Mouse (Mus musculus): ENCODE measurements at regions not wholly inside any gene's neighbourhood (a gene's known extent, or its start where the extent isn't known, plus 50 kb on each side); places are given as distances from the start of the nearest gene placed in this dataset.

DNA sequence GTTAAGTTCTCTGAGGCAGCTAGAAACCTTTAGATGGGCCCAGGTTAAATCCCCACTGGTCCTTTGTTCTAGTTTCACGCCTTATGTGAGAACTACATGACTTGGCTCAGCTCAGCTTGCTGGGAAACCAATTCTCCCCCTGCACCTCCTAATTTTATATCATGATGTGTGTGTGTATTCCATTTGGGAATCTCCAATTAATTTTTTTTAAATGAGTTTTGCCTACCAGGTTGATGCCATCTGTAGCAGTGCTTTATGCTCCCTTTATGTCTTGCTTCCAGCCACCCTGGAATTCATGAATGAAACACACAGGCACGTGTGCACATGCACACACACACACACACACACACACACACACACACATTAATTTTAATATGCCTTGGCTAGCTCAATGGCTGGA, 180.0 kb upstream of the Gli3 start:
- H3K4me3 ChIP-seq: no peak overlapping the region
- WGBS: 38% methylated on average over 2 of the region's 2 CpGs
- no peak overlapping the region for H3K27ac ChIP-seq
- H3K27me3 ChIP-seq (ENCODE audit: insufficient read depth, poor library complexity, severe bottlenecking): no peaks in the 10 kb centered on the region
- H3K9me3 ChIP-seq: peaks cover 11% of the 10 kb centered on the region; the same call in 1 of the 2 replicates
- DNase-seq (ENCODE audit: low spot score): peak; percentile 4
- H3K36me3 ChIP-seq: no peaks in the 10 kb centered on the region
- H3K4me1 ChIP-seq (replicated peaks): no peaks in the 10 kb centered on the region

DNA sequence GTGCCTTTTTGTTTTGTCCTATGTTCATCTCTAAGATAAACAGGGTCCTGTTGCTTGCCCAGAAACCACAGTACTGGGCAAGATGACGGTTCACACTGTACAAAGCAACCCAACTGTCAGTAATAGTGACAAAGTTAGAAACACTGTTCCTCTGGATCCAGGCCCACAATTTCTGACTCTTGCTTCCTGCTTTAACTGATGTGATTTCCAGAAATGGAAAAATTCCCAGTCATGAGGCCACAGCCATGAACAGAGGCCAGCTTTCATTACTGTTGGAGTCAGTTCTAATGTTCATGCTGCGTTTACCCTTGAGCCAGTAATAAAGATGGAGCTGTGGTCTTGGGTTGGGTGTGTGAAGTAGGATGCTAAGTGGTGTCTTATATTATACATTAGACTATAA, 164.6 kb upstream of the Gli3 start:
- 92% methylated on average over 2 of the region's 2 CpGs for WGBS
- H3K4me1 ChIP-seq (replicated peaks): no peaks in the 10 kb centered on the region
- no peaks in the 10 kb centered on the region for H3K9me3 ChIP-seq
- H3K27ac ChIP-seq: no peak overlapping the region
- no peak for DNase-seq (ENCODE audit: low spot score)
- no peaks in the 10 kb centered on the region for H3K27me3 ChIP-seq (ENCODE audit: insufficient read depth, poor library complexity, severe bottlenecking)
- no peak overlapping the region for H3K4me3 ChIP-seq
- H3K36me3 ChIP-seq: no peaks in the 10 kb centered on the region

DNA sequence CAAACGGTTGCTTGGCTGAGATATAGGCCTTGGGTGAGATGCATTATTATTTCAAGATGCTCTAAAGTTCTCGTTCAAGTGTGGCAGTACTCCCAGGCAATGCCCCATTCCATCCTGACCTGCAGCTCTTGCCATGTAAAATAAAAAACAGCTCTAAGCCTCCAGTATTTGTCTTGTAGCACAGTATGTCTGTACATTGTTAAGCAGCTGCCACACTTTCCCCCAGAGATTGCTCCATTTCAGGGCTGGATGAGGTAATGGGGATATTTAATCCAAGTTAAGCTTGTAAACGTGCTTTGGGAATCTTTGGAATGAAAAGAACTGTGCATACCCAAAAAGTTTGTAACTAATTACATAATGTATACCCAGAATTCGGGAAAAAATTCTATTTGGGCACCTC, 137.6 kb upstream of the Gli3 start:
- DNase-seq (ENCODE audit: low spot score): no peak

DNA sequence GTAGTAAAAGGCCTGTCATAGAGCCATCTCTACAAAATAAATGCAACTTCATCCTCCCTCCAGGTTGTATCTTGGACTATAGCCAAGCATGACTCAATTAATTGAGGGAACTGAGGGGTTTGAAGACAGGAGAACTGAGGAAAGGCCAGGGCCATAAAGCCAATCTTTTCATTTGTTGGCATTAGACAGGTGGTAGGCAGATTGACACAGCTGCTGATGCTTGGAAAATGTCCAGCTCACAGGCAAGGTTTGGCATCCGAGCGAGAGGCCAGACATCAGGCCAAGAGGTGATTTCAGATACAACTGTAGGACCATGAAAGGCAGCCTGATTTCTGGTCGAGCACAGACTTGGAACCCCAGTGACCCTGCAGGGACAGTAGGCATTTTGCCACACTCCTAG, 136.9 kb upstream of the Gli3 start:
- no peak for DNase-seq (ENCODE audit: low spot score)
- WGBS: 81% methylated on average over 3 of the region's 3 CpGs
- Histone ChIP-seq H3K36me3 (no peaks in the 10 kb centered on the region), H3K27ac (no peak overlapping the region), H3K4me1 (replicated peaks) (no peaks in the 10 kb centered on the region), H3K27me3 (ENCODE audit: insufficient read depth, poor library complexity, severe bottlenecking) (no peaks in the 10 kb centered on the region), H3K4me3 (no peak overlapping the region), H3K9me3 (no peaks in the 10 kb centered on the region)

More for the DNA sequence above, 137.6 kb upstream of the Gli3 start:
- WGBS: 74% methylated on average over 4 of the region's 4 CpGs
- no peak overlapping the region for H3K4me3 ChIP-seq
- H3K4me1 ChIP-seq (replicated peaks): no peaks in the 10 kb centered on the region
- H3K27ac ChIP-seq: no peak overlapping the region
- no peaks in the 10 kb centered on the region for H3K36me3 ChIP-seq
- no peaks in the 10 kb centered on the region for H3K9me3 ChIP-seq
- H3K27me3 ChIP-seq (ENCODE audit: insufficient read depth, poor library complexity, severe bottlenecking): no peaks in the 10 kb centered on the region

DNA sequence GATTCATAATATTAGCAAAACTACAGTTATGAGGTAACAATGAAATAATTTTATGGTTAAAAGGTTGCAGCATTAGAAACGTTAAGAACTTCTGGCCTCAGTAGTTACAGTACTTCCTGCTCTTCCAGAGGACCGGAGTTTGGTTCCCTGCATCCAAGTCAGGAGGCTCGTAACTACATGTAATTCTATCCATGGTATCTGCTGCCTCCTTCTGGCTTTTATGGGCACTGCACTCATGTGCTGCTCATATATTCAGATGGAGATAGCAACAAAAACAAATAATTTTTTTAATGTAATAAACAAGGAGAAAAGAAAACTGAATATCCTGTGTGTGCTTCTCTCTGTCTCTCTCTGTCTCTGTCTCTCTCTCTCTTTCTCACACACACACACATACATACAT, 133.5 kb upstream of the Gli3 start:
- Histone ChIP-seq H3K4me3 (no peak overlapping the region), H3K27me3 (ENCODE audit: insufficient read depth, poor library complexity, severe bottlenecking) (no peaks in the 10 kb centered on the region), H3K9me3 (no peaks in the 10 kb centered on the region), H3K4me1 (replicated peaks) (no peaks in the 10 kb centered on the region), H3K27ac (no peak overlapping the region), H3K36me3 (no peaks in the 10 kb centered on the region)
- WGBS: 82% methylated on average over 3 of the region's 3 CpGs
- no peak for DNase-seq (ENCODE audit: low spot score)

DNA sequence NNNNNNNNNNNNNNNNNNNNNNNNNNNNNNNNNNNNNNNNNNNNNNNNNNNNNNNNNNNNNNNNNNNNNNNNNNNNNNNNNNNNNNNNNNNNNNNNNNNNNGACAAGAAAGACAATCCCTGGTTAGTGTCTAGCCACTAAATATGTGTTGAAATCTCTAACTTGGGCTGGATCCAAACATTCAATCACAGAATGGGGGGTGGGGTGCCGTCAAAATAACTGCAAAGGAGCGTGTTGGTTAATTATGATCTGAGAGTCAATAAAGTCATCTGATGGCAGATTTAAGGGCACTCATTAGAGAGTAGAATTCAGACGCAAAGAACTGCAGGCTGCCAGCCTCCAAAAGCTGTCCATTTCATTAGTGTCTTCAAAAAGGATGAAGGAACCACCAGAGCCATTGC, 119.6 kb upstream of the Gli3 start:
- Histone ChIP-seq H3K4me1 (replicated peaks) (0 out of 2 replicates have a peak, but pooled peaks cover 4% of the 10 kb centered on the region), H3K4me3 (no peak overlapping the region), H3K27ac (no peak overlapping the region), H3K36me3 (no peaks in the 10 kb centered on the region), H3K27me3 (ENCODE audit: insufficient read depth, poor library complexity, severe bottlenecking) (no peaks in the 10 kb centered on the region), H3K9me3 (no peaks in the 10 kb centered on the region)
- 83% methylated on average over 3 of the region's 3 CpGs for WGBS
- DNase-seq (ENCODE audit: low spot score): no peak

DNA sequence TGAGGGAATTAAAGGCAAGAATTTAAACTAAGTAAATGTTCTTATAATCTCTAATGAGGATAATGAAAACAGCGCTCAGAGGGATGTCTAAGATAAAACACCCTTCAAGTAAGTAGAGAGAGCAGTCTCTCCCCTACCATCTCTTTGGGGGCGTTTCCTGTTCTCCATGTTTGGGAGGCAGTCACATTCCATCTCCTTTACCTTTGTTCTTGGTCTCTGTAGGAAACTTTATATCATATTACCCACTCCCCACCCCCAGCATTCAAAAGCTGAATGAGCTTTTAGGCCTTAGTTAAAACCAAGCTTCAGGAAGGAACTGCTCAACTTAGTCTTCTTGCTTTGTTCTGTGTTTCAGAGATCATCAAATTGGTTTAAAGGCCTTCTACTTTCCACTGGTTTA, 116.2 kb upstream of the Gli3 start:
- Histone ChIP-seq H3K27me3 (ENCODE audit: insufficient read depth, poor library complexity, severe bottlenecking) (no peaks in the 10 kb centered on the region), H3K27ac (no peak overlapping the region), H3K9me3 (no peaks in the 10 kb centered on the region), H3K36me3 (no peaks in the 10 kb centered on the region), H3K4me1 (replicated peaks) (0 out of 2 replicates have a peak, but pooled peaks cover 4% of the 10 kb centered on the region), H3K4me3 (no peak overlapping the region)
- 26% methylated on average over 2 of the region's 2 CpGs for WGBS
- no peak for DNase-seq (ENCODE audit: low spot score)

DNA sequence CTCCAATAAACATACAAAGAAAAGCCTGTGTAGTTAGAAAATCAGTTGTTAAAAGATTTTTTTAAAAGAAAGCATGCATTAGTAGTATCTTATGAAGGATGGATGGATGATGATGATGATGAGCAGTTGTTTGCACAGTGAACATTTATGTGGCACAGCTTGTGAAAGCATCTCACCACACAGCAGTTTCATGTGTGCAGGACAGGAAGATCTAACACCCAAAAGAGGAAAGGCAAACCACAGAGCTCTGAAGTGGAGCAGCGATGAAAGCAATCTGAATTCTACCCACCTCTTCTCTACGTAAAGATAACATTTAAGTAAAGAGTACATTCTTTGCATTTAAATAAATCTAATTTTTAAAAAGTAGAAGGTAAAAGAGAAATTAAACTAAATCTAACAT, 96.6 kb upstream of the Gli3 start:
- Histone ChIP-seq H3K9me3 (no peaks in the 10 kb centered on the region), H3K27ac (no peak overlapping the region), H3K27me3 (ENCODE audit: insufficient read depth, poor library complexity, severe bottlenecking) (no peaks in the 10 kb centered on the region), H3K4me1 (replicated peaks) (no peaks in the 10 kb centered on the region), H3K36me3 (no peaks in the 10 kb centered on the region), H3K4me3 (no peak overlapping the region)
- DNase-seq (ENCODE audit: low spot score): no peak
- WGBS: 93% methylated on average over 2 of the region's 2 CpGs

DNA sequence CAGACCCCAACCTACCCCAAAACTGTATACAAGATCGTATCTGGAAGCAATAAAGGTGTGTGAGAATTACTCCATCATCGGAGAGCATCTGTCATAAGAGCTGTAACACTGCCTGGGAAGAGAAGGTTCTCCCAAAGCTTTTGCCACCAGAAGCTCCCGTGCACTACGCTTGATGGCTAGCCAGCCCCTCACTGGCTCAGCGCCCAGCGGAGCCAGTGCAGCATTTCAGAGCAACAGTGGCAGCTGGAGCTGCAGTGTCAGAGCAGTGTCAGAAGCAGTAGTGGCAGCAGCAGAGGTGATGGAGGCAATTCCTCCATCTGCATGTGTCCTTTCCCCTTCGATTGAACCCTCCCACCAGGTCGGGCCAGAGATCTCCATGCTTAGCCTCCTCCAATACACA, 83.0 kb upstream of the Gli3 start:
- Histone ChIP-seq H3K4me3 (no peak overlapping the region), H3K27me3 (ENCODE audit: insufficient read depth, poor library complexity, severe bottlenecking) (no peaks in the 10 kb centered on the region), H3K4me1 (replicated peaks) (no peaks in the 10 kb centered on the region), H3K27ac (no peak overlapping the region), H3K36me3 (no peaks in the 10 kb centered on the region), H3K9me3 (no peaks in the 10 kb centered on the region)
- 86% methylated on average over 8 of the region's 8 CpGs for WGBS
- no peak for DNase-seq (ENCODE audit: low spot score)

DNA sequence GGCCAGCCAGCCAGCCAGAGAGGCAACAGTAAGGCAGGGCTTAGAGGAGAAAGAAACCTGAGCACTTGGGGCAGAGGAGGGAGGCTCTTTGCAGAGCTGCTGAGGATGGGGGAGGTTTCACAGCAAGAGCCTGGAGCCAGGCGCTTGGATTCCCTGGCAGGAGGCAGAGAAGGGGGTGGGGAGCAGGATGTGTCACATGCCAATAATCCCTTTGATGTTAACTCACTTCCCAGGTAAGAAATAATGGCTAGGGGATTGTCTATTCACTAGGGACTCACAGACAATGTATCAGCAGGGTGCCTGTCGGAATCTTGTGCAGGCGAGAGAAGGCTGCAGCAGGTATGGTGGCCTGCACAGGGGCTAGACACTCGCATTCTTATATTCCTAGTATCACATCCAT, 67.8 kb upstream of the Gli3 start:
- H3K4me3 ChIP-seq: 0 out of 2 replicates have a peak overlapping the region, but pooled peaks have one; percentile 12
- 9% methylated on average over 4 of the region's 4 CpGs for WGBS
- no peaks in the 10 kb centered on the region for H3K9me3 ChIP-seq
- no peaks in the 10 kb centered on the region for H3K27me3 ChIP-seq (ENCODE audit: insufficient read depth, poor library complexity, severe bottlenecking)
- peak overlapping the region; percentile 46 for H3K27ac ChIP-seq
- peaks cover 15% of the 10 kb centered on the region for H3K4me1 ChIP-seq (replicated peaks)
- H3K36me3 ChIP-seq: no peaks in the 10 kb centered on the region
- DNase-seq (ENCODE audit: low spot score): peak; percentile 44

DNA sequence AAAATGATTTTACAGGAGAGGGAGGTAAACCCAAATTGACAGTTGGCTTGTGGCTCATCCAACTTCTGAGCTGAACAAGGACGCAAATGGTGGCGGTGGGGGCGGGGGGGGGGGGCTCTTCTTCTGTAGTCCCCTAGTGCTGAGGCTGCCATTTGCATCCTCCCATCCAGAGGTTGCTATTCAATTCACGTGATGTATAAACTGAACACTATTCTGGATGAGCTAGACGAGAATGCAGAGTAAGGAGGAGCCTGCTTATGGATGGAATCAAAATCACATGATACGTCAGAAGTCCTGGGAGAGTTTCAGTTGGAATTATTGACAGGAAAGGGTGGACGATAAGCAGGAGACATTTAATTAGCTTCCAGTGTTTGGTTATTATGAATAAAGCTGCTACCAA, 67.3 kb upstream of the Gli3 start:
- Histone ChIP-seq H3K4me3 (0 out of 2 replicates have a peak overlapping the region, but pooled peaks have one; percentile 12), H3K27me3 (ENCODE audit: insufficient read depth, poor library complexity, severe bottlenecking) (no peaks in the 10 kb centered on the region), H3K4me1 (replicated peaks) (peaks cover 15% of the 10 kb centered on the region), H3K27ac (no peak overlapping the region), H3K36me3 (no peaks in the 10 kb centered on the region), H3K9me3 (no peaks in the 10 kb centered on the region)
- WGBS: 17% methylated on average over 7 of the region's 7 CpGs
- no peak for DNase-seq (ENCODE audit: low spot score)

DNA sequence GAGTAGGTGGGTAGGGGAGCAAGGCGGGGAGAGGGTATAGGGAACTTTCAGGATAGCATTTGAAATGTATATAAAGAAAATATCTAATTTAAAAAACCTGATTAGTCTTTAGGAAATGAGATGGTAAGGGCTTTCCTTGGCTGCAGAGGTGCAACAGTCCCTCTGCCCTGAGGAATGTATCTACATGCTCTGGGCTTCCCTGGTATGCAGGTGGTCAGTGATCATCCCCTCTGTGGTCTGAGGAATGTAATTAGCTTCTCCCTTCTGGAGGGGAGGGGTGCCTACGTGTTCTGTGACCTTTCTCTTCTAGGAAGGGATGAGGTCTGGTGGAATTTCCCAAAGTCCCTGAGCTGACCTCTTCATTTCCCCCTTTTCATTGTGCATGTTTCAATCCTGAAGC, 64.4 kb upstream of the Gli3 start:
- Histone ChIP-seq H3K27ac (no peak overlapping the region), H3K9me3 (no peaks in the 10 kb centered on the region), H3K27me3 (ENCODE audit: insufficient read depth, poor library complexity, severe bottlenecking) (no peaks in the 10 kb centered on the region), H3K4me3 (no peak overlapping the region), H3K36me3 (no peaks in the 10 kb centered on the region), H3K4me1 (replicated peaks) (peaks cover 15% of the 10 kb centered on the region)
- WGBS: 75% methylated on average over 2 of the region's 2 CpGs
- DNase-seq (ENCODE audit: low spot score): no peak

All from hindbrain, embryonic 10.5 days (tissue).